Mouse (Mus musculus): ENCODE data around the gene Hnrnpll. TPM values are rescaled to one million over a fixed set of nuclear protein-coding genes. Genes with fewer than 3 reads are reported as not detected.
"Not testable (repeated sequence)": the region's sequence is repeated elsewhere in the genome, so short reads cannot be mapped to it uniquely, and the experiment has no call there.

Gene Hnrnpll
- total and polyA plus RNA-seq, 2 experiments, result 7.7 to 26.1 TPM

GRCm38 (mm10) chr17:80003851-80004250 is 58.3 kb downstream of the Hnrnpll start:
- H3K27ac ChIP-seq (replicated peaks; ENCODE audit: insufficient read depth, low read depth, low read length), result peak overlapping the region; percentile 93
- 95% methylated on average over 3 of the region's 3 CpGs for whole genome bisulfite sequencing
- not testable (repeated sequence) for DNase-seq (ENCODE audit: extremely low read depth, low read depth, low spot score); H3K4me3 ChIP-seq (ENCODE audit: insufficient read depth, low read depth, low read length); H3K9ac ChIP-seq (ENCODE audit: low read depth, low read length); H3K36me3 ChIP-seq (ENCODE audit: control insufficient read depth, insufficient read depth, low read length); H3K27me3 ChIP-seq (ENCODE audit: control insufficient read depth, insufficient read depth, low read length); H3K79me2 ChIP-seq (ENCODE audit: control insufficient read depth, insufficient read depth, low read length)
- peaks cover 22% of the 10 kb centered on the region for H3K4me1 ChIP-seq (ENCODE audit: control insufficient read depth, insufficient read depth, low read length)
- TF ChIP-seq CTCF (IDR thresholded peaks at IDR 0.05; ENCODE audit: low read depth, low read length), result peak; percentile 6; the same call in 1 of the 2 replicates

- H3K4me1 ChIP-seq (ENCODE audit: control insufficient read depth, insufficient read depth, low read length), result peaks cover 15% of the 10 kb centered on the region
- H3K36me3 ChIP-seq (ENCODE audit: control insufficient read depth, insufficient read depth, low read length), result no peaks in the 10 kb centered on the region
- H3K27ac ChIP-seq (replicated peaks; ENCODE audit: insufficient read depth, low read depth, low read length), result peak overlapping the region; percentile 89
- no peak for TF ChIP-seq POLR2A (IDR thresholded peaks at IDR 0.05; ENCODE audit: extremely low read depth, insufficient read depth, low read length)
- no peak for TF ChIP-seq CTCF (IDR thresholded peaks at IDR 0.05; ENCODE audit: low read depth, low read length)
- peak overlapping the region; percentile 74 for H3K9ac ChIP-seq (ENCODE audit: low read depth, low read length)
- H3K79me2 ChIP-seq (ENCODE audit: control insufficient read depth, insufficient read depth, low read length), result no peaks in the 10 kb centered on the region
- WGBS, result 16% methylated on average over 3 of the region's 3 CpGs
- H3K27me3 ChIP-seq (ENCODE audit: control insufficient read depth, insufficient read depth, low read length), result no peaks in the 10 kb centered on the region
- no peak overlapping the region for H3K4me3 ChIP-seq (ENCODE audit: insufficient read depth, low read depth, low read length)
- DNase-seq (ENCODE audit: extremely low read depth, low read depth, low spot score), result peak; percentile 95
Measured at GRCm38 (mm10) chr17:80002385-80002852, 59.7 kb downstream of the Hnrnpll start.

- no peak for DNase-seq (ENCODE audit: extremely low read depth, low read depth, low spot score)
- no peaks in the 10 kb centered on the region for H3K79me2 ChIP-seq (ENCODE audit: control insufficient read depth, insufficient read depth, low read length)
- no peak overlapping the region for H3K4me3 ChIP-seq (ENCODE audit: insufficient read depth, low read depth, low read length)
- no peaks in the 10 kb centered on the region for H3K36me3 ChIP-seq (ENCODE audit: control insufficient read depth, insufficient read depth, low read length)
- H3K4me1 ChIP-seq (ENCODE audit: control insufficient read depth, insufficient read depth, low read length), result peaks cover 14% of the 10 kb centered on the region
- H3K27ac ChIP-seq (replicated peaks; ENCODE audit: insufficient read depth, low read depth, low read length), result no peak overlapping the region
- no peaks in the 10 kb centered on the region for H3K27me3 ChIP-seq (ENCODE audit: control insufficient read depth, insufficient read depth, low read length)
- TF ChIP-seq POLR2A (IDR thresholded peaks at IDR 0.05; ENCODE audit: extremely low read depth, insufficient read depth, low read length) (no peak), CTCF (IDR thresholded peaks at IDR 0.05; ENCODE audit: low read depth, low read length) (no peak)
- H3K9ac ChIP-seq (ENCODE audit: low read depth, low read length), result no peak overlapping the region
- 96% methylated on average over 14 of the region's 14 CpGs for WGBS
Measured at GRCm38 (mm10) chr17:79999631-80000030, 62.5 kb downstream of the Hnrnpll start.

- WGBS, result 34% methylated on average over 5 of the region's 5 CpGs
- peak; percentile 86 for DNase-seq (ENCODE audit: extremely low read depth, low read depth, low spot score)
Measured at GRCm38 (mm10) chr17:79998986-79999385, 63.1 kb downstream of the Hnrnpll start.

GRCm38 (mm10) chr17:79995091-79995691 is 66.9 kb downstream of the Hnrnpll start:
- WGBS, result 39% methylated on average over 3 of the region's 3 CpGs
- Histone ChIP-seq H3K36me3 (ENCODE audit: control insufficient read depth, insufficient read depth, low read length) (no peaks in the 10 kb centered on the region), H3K4me3 (ENCODE audit: insufficient read depth, low read depth, low read length) (no peak overlapping the region), H3K4me1 (ENCODE audit: control insufficient read depth, insufficient read depth, low read length) (peaks cover 7% of the 10 kb centered on the region), H3K27ac (replicated peaks; ENCODE audit: insufficient read depth, low read depth, low read length) (peak overlapping the region; percentile 85), H3K79me2 (ENCODE audit: control insufficient read depth, insufficient read depth, low read length) (no peaks in the 10 kb centered on the region), H3K27me3 (ENCODE audit: control insufficient read depth, insufficient read depth, low read length) (no peaks in the 10 kb centered on the region), H3K9ac (ENCODE audit: low read depth, low read length) (no peak overlapping the region)
- no peak for TF ChIP-seq CTCF (IDR thresholded peaks at IDR 0.05; ENCODE audit: low read depth, low read length)
- no peak for TF ChIP-seq POLR2A (IDR thresholded peaks at IDR 0.05; ENCODE audit: extremely low read depth, insufficient read depth, low read length)
- peak; percentile 100 for DNase-seq (ENCODE audit: extremely low read depth, low read depth, low spot score)

More at GRCm38 (mm10) chr17:79998986-79999385, 63.1 kb downstream of the Hnrnpll start:
- Histone ChIP-seq H3K27me3 (ENCODE audit: control insufficient read depth, insufficient read depth, low read length) (no peaks in the 10 kb centered on the region), H3K27ac (replicated peaks; ENCODE audit: insufficient read depth, low read depth, low read length) (peak overlapping the region; percentile 21), H3K4me3 (ENCODE audit: insufficient read depth, low read depth, low read length) (no peak overlapping the region), H3K36me3 (ENCODE audit: control insufficient read depth, insufficient read depth, low read length) (no peaks in the 10 kb centered on the region), H3K79me2 (ENCODE audit: control insufficient read depth, insufficient read depth, low read length) (no peaks in the 10 kb centered on the region), H3K4me1 (ENCODE audit: control insufficient read depth, insufficient read depth, low read length) (peaks cover 14% of the 10 kb centered on the region), H3K9ac (ENCODE audit: low read depth, low read length) (no peak overlapping the region)
- peak; percentile 12; the same call in 1 of the 2 replicates for TF ChIP-seq CTCF (IDR thresholded peaks at IDR 0.05; ENCODE audit: low read depth, low read length)
- no peak for TF ChIP-seq POLR2A (IDR thresholded peaks at IDR 0.05; ENCODE audit: extremely low read depth, insufficient read depth, low read length)

GRCm38 (mm10) chr17:79992114-79992513 is 70.0 kb downstream of the Hnrnpll start:
- no peak for TF ChIP-seq POLR2A (IDR thresholded peaks at IDR 0.05; ENCODE audit: extremely low read depth, insufficient read depth, low read length)
- TF ChIP-seq CTCF (IDR thresholded peaks at IDR 0.05; ENCODE audit: low read depth, low read length), result no peak
- no peak overlapping the region for H3K27ac ChIP-seq (replicated peaks; ENCODE audit: insufficient read depth, low read depth, low read length)
- H3K4me3 ChIP-seq (ENCODE audit: insufficient read depth, low read depth, low read length), result no peak overlapping the region
- no peak overlapping the region for H3K9ac ChIP-seq (ENCODE audit: low read depth, low read length)
- H3K4me1 ChIP-seq (ENCODE audit: control insufficient read depth, insufficient read depth, low read length), result peaks cover 3% of the 10 kb centered on the region
- no peaks in the 10 kb centered on the region for H3K36me3 ChIP-seq (ENCODE audit: control insufficient read depth, insufficient read depth, low read length)
- H3K27me3 ChIP-seq (ENCODE audit: control insufficient read depth, insufficient read depth, low read length), result no peaks in the 10 kb centered on the region
- no peaks in the 10 kb centered on the region for H3K79me2 ChIP-seq (ENCODE audit: control insufficient read depth, insufficient read depth, low read length)
- DNase-seq (ENCODE audit: extremely low read depth, low read depth, low spot score), result no peak
- WGBS, result 93% methylated on average over 3 of the region's 3 CpGs

All from liver, adult 2 months (tissue).